Mouse (Mus musculus) spleen, adult 2 months (tissue): Measurements from ENCODE around the gene Zbtb48.

Source experiments
- CTCF ChIP-seq: fragments of 200-500 bp; IDR thresholded peaks from 2 replicates; pipeline ENCODE4 v1.5.1; 2011; ENCODE audit warnings: mild to moderate bottlenecking, inconsistent platforms; ENCODE audit not compliant: insufficient read depth, insufficient read length, insufficient replicate concordance; ENCODE audit errors: extremely low read depth
- POLR2A ChIP-seq: fragments of 200-500 bp; IDR thresholded peaks from 2 replicates; pipeline ENCODE4 v1.6.1; 2011; ENCODE audit warnings: low read depth, low read length, inconsistent platforms

DNA sequence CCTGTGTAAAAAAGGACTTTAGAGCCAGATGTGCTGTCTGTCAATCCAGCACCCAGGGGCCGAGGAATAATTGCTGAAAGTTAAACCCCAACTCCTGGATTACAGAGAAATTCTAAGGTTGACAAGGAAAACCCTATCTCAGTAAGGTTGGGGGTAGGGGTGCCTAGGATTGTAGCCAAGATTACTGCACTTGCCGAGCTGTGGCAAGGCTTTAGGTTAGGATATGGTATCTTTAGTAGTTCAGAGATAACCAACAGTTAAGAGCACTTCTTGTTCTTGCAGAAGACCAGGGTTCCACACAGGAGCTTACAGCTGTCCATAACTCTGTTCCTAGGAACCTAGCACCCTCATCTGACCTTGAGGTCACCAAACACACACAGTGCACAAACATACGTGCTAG, 29.8 kb downstream of the Zbtb48 start:
- TF ChIP-seq POLR2A (no peak), CTCF (no peak)
